Mouse (Mus musculus) ES-E14 (cell line): Measurements from ENCODE around the gene Grtp1.
A peak's percentile ranks its signal among the peaks of the same experiment; 100 is the strongest.

Experiments
- CHD2 ChIP-seq: IDR thresholded peaks from 2 replicates; pipeline ENCODE4 v1.6.1; 2014; ENCODE audit warnings: mild to moderate bottlenecking, low read depth, low read length, inconsistent platforms
- MAFK ChIP-seq: IDR thresholded peaks from 2 replicates; pipeline ENCODE4 v1.6.1; 2014; ENCODE audit warnings: mild to moderate bottlenecking, low read depth, low read length, inconsistent platforms; ENCODE audit not compliant: insufficient read depth
- ZC3H11A ChIP-seq: IDR thresholded peaks from 2 replicates; pipeline ENCODE4 v1.6.1; 2012; ENCODE audit warnings: low read depth, mild to moderate bottlenecking, inconsistent platforms, low read length, borderline replicate concordance
- ZNF384 ChIP-seq: IDR thresholded peaks from 2 replicates; pipeline ENCODE4 v1.6.1; 2012; ENCODE audit warnings: low read depth, low read length, inconsistent platforms

DNA sequence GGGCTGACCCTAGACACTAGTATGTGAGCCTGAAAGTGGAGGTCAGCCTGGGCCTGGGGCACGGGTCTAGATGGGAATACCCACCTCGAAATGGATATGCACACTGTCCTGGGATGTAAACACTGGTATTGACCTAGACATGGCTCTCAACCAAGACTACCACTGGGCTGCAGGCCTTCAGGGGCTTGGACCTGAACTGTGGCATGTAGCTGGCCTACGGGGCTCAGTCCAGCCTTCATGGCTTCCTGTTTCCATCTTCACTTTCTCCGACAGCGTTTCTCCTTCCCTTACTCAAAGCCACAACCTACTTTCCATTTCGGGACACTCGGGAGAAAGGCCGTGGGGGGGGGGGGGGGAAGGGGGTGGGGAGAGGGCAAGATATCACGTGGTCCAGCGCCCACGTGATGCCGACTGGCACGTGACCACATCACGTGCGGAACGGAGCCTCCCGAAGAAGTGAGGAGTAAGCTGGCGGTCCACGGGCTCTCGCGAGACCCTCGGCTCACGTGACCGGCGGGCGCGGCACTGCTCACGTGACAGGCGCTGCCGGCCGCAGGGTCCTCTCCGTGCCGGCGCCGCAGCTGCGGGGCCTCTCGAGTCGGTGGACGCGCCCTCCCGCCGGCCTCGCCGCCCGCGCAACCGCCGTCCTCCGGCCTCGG is 41.6 kb downstream of the Grtp1 start, which contains the start of gene Lamp1:
- TF ChIP-seq ZC3H11A (no peak), MAFK (no peak), ZNF384 (no peak), CHD2 (peak; percentile 99)
